ENCODE assay signal across 34 mouse cellular contexts in the genomic region with DNA sequence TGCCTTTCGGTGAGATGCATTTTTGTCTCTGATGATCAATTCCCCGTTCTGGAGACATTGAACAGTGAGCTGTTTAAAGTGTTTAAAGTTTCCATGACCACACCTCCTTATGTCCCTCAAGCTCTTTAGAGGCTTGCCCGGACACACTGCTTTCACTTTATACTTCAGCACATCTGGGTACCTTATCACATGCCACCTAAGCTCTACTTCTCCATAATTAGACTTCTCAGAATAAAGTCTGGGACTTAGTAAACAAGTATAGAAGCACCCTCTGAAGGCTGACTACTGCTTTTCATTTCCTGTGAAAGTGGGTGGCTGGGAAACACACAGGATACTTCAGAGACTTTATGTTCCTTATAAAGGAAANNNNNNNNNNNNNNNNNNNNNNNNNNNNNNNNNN. TPM values are rescaled to one million over a fixed set of nuclear protein-coding genes. Genes with fewer than 3 reads are reported as not detected.
A peak's percentile ranks its signal among the peaks of the same experiment; 100 is the strongest.
DNase-seq lines count a peak whose midpoint lies in the region; ATAC-seq lines count a peak whose summit lies in the region.
"Had no signal": no experiment of that assay in that cellular context is flagged by ENCODE, and none has a peak within 500 bp of the region (broad histone marks: within the 10 kb centered on the region; RNA-seq: fewer than 3 reads in every experiment).

No protein-coding gene starts in this region.

- H3K4me1 ChIP-seq in heart, embryonic 14.5 days (ENCODE audit: control insufficient read depth in 2 of 2, insufficient read depth in 2 of 2, low read length in 2 of 2), result peaks cover 8 to 18% of the 10 kb centered on the region in 2 experiments
- H3K4me1 ChIP-seq: liver, embryonic 12.5 days had no signal

- intact Hi-C loops in gastrocnemius, postnatal 14 days (cut with DNase I; ENCODE audit: low total_unique reads), result no loop called here

- H3K4me2 ChIP-seq in heart, embryonic 14.5 days (ENCODE audit: low read length), result peak overlapping the region; percentile 18; the same call in 1 of the 2 replicates
- H3K4me2 ChIP-seq: embryonic facial prominence, embryonic 12.5 days; forebrain, embryonic 15.5 days; heart, embryonic 11.5 days; hindbrain, embryonic 13.5 days; limb, embryonic 13.5 days; liver, embryonic 12.5 days; midbrain, embryonic 11.5 days; neural tube, embryonic 12.5 days had no signal

- no peak overlapping the region; a peak in 1 of 4 replicates for H3K27ac ChIP-seq in heart, embryonic 14.5 days (replicated peaks in 1 of 2; ENCODE audit: control insufficient read depth in 1 of 2, insufficient read depth in 1 of 2, low read depth in 2 of 2, low read length in 2 of 2)
- H3K27ac ChIP-seq: embryonic facial prominence, embryonic 12.5 days; forebrain, embryonic 15.5 days; gastrocnemius, adult 2 months; hindbrain, embryonic 13.5 days; limb, embryonic 13.5 days; liver, embryonic 12.5 days; neural tube, embryonic 12.5 days; stomach, postnatal 0 days had no signal

- 34% methylated on average over 3 of the region's 3 CpGs for WGBS in heart, embryonic 14.5 days

- H3K9ac ChIP-seq in heart, embryonic 14.5 days (ENCODE audit: low read length), result no peak overlapping the region
- H3K9ac ChIP-seq: embryonic facial prominence, embryonic 12.5 days; forebrain, embryonic 15.5 days; hindbrain, embryonic 13.5 days; limb, embryonic 13.5 days; liver, embryonic 12.5 days; neural tube, embryonic 12.5 days had no signal

- H3K4me3 ChIP-seq in heart, embryonic 14.5 days (ENCODE audit: control insufficient read depth in 1 of 2, insufficient read depth in 1 of 2, low read depth in 1 of 2, low read length in 2 of 2), result no peak overlapping the region
- H3K4me3 ChIP-seq: embryonic facial prominence, embryonic 12.5 days; forebrain, embryonic 15.5 days; gastrocnemius, adult 2 months; hindbrain, embryonic 13.5 days; limb, embryonic 13.5 days; liver, embryonic 12.5 days; myocyte; neural tube, embryonic 12.5 days had no signal

- ATAC-seq in heart, embryonic 14.5 days (ENCODE audit: insufficient number of reproducible peaks, insufficient read depth, low FRiP score, low read depth), result no peak
- ATAC-seq: forebrain, embryonic 15.5 days; liver, embryonic 12.5 days had no signal

- no peaks in the 10 kb centered on the region for H3K27me3 ChIP-seq in heart, embryonic 14.5 days (ENCODE audit: control insufficient read depth, insufficient read depth, low read length)
- H3K27me3 ChIP-seq: embryonic facial prominence, embryonic 12.5 days; forebrain, embryonic 15.5 days; hindbrain, embryonic 13.5 days; limb, embryonic 13.5 days; liver, embryonic 12.5 days; neural tube, embryonic 12.5 days had no signal

- H3K9me3 ChIP-seq in heart, embryonic 14.5 days (ENCODE audit: control insufficient read depth, low read length), result no peaks in the 10 kb centered on the region
- H3K9me3 ChIP-seq: embryonic facial prominence, embryonic 12.5 days; forebrain, embryonic 15.5 days; G1E; hindbrain, embryonic 13.5 days; limb, embryonic 13.5 days; liver, embryonic 12.5 days; neural tube, embryonic 12.5 days had no signal

- DNase-seq in heart, adult 9 months (ENCODE audit: low spot score in 2 of 2), result no peak
- peak; percentile 38 for DNase-seq in lung, postnatal 25 days (ENCODE audit: low spot score)
- no peak for DNase-seq in lung, postnatal 10 days
- peak; percentile 36 for DNase-seq in CD4-positive, CD25-positive, alpha-beta regulatory T cell, adult 2 months (ENCODE audit: low read depth, low spot score)
- DNase-seq in induced T-regulatory cell, adult 2 months (ENCODE audit: low read depth), result peak; percentile 32
- no peak for DNase-seq in frontal cortex, postnatal 14 days (ENCODE audit: low spot score in 2 of 2)
- no peak for DNase-seq in gastrocnemius, postnatal 14 days
- DNase-seq: adrenal gland, postnatal 14 days; cerebellum, adult 11 months; cerebellum, adult 9-10 months; cerebellum, postnatal 36 days; embryo, embryonic 11 days; gastrocnemius, adult 2 months; heart, postnatal 4 days; kidney, adult 11 months; kidney, postnatal 14 days; lung, adult 18-20 months; lung, postnatal 14 days; right cerebral cortex, postnatal 4 days; thymus, adult 2 months; thymus, postnatal 36 days had no signal

- H3K36me3 ChIP-seq in heart, embryonic 14.5 days (ENCODE audit: control insufficient read depth, insufficient read depth, low read length), result no peaks in the 10 kb centered on the region
- H3K36me3 ChIP-seq: embryonic facial prominence, embryonic 12.5 days; forebrain, embryonic 15.5 days; G1E; hindbrain, embryonic 13.5 days; limb, embryonic 13.5 days; liver, embryonic 12.5 days; neural tube, embryonic 12.5 days had no signal

RNA-seq across cellular contexts. Expression of gene Tmem252, which starts 16.8 kb away (rescaled TPM):
- polyA plus RNA-seq in heart, embryonic 14.5 days (2014; fragmentation: Nextera tagmentation; extraction: Ambion mirVana), result 7.1 TPM in 2 replicates
- under 1 TPM; 0.06 to 0.24 TPM for total RNA-seq in gastrocnemius, postnatal 14 days (2021)
- total RNA-seq: megakaryocyte, adult 5-6 weeks had no signal
- polyA plus RNA-seq: G1E had no signal

Comparison
In these comparisons a context has a peak if more than half of its experiments do, and no peak if none do; other contexts are left out.
1. DNase-seq: peak in lung, postnatal 25 days (single experiment), CD4-positive, CD25-positive, alpha-beta regulatory T cell, adult 2 months (single experiment) and induced T-regulatory cell, adult 2 months (single experiment); none in heart, adult 9 months (0 of 2), lung, postnatal 10 days (single experiment), frontal cortex, postnatal 14 days (0 of 2) and gastrocnemius, postnatal 14 days (single experiment).